Mouse (Mus musculus) ZHBTc4 (cell line): ENCODE measurements around the gene Afap1.

Experiments
- DNase-seq: peaks from one replicate; pipeline ENCODE4 v3.0.0-alpha.2; 2011; ENCODE audit warnings: low read depth, low spot score

The Afap1 gene

GRCm38 (mm10) chr5:35897147-35897546, 4.0 kb downstream of the Afap1 start:
- no peak for DNase-seq

DNA sequence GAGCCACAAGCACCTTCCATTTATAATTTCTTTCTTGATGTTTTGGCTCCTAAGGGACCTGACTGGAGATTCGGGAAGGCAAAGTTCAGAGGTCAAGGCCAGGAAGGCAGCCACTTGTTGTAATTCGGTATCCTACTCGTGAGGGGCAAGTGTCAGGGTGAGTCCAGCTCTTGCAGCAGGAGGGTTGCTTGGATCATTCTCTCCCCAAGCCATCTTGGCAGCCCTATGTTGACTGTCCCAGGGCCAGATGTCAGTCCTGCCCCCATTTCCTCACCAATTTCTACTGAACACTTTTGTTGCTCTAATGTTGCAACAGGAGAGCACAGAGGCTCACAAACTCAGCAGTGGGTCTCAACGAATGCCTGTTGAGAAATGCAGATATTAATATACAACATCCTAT, 5.0 kb downstream of the Afap1 start:
- no peak for DNase-seq

GRCm38 (mm10) chr5:35898994-35899393, 5.9 kb downstream of the Afap1 start:
- DNase-seq, result no peak

DNA sequence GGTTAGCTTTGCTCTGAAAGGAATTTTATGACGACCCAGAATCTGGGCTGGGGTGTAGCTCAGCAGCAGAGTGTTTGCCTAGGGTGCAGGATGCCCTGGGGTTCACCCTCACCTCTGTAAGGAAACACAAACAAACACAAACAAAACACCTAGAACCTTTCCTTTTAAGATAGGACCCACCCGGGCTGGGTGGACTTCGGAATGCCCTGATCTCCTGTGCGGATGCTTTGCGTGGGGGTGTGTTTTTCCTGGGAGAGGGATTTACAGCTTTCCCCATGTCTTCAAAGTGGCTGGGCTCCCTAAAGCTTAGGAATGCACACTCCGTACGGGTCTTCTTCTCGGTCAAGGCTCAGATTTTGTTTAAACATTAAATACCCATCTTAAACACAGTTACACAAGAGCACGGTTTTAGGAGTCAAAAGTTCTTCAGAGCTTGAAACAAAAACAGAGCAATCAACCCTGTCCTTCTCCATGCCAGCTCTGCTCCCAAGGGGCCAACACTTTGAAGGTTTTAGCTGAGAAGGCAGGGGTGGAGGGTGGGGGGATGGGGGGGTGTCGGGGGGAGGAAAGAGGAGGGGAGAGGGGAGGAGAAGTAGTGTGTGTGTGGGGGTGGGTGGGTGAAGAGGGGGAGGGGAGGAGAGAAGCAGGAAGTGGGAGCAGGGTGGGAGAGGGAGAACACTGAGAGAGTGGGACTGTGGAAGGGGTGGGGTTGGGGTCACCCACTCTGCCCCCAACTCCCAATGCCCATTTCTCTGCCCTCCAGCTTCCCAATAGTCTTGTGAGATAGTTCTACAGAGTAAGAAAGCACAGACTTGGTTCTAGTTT, 7.5 kb downstream of the Afap1 start:
- no peak for DNase-seq

DNA sequence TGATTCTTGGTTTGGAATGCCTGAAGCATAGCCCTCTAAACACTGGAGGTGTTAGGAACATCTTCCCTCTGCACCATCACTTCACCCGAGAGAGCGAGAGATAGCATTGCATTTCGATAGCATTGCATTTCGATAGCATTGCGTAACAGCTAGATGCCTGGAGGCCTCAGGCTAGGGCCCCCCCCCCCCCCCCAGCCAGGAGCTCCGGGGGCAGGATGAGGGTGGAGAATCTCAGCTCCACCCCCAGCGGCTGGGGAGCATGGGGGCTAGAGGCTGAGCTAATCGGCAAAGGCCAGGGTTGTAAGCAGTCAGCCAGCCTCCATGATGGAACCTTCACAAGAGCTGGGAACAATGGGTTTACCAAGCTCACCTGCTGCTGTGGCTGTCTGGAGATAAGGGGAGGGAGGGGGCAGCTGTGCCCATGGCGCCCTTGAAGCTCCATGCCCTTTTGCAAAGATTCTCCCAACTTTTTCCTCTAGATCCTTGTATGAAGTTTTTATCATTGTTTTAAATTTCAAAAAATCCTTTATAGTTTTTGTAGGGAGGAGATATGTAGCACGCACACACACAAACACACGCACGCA, 8.2 kb downstream of the Afap1 start:
- DNase-seq, result peak; percentile 71

DNA sequence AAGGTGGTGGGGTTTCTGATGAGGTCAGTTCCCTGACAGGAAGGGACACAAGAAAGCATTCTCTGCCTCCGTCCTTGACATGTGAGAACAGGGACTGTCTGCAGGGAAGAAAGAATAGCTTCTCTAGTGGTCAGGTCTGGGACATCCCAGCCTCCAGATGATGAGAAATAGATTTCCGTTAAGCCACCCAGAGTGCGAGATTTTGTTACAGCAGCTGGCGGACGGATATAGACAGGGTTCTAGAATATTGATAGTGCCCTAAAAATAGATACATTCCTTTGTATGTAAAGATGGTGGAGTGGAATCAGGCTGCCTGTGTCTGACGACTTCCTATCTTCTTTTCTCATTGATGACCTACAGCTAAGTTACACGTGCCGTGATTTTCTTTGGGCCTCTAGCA, 10.3 kb downstream of the Afap1 start:
- no peak for DNase-seq

DNA sequence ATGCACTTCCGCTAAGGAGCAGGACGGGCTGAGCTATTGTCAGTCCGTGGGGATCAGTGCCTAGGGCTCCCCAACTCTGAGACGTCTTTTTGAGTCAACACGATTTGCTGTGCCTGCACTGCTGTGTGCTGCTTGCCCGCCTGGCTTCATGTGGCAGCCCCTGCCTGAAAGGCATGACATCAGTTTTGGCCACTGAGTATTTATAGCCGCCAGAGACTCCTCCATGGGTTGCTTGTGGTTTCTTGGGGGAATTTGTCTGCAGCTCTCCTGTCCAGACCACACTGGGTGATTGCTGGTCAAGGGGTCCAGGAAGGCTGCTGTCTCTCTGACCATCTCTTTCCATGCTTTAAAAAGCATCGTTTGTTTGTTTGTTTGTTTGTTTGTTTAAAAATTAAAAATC, 12.2 kb downstream of the Afap1 start:
- DNase-seq, result no peak

DNA sequence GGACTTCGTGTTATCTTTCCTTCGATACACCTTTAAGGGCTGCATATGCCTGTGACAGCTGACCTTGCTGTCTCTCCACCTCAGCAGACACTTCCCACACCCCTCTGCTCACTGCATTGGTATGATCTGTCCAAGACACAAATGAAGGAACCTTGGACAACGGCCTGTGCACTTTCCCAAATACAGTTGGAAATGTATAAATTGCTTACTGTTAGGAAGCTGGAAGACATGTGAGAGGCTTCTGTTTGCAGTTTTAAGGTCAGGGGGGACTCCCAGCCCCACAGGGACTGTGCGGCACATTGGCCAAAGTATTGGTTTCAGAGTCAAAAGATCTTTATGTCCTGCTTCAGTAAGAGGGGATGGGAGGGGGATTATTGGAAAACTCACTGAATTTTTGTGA, 14.0 kb downstream of the Afap1 start:
- DNase-seq, result no peak

DNA sequence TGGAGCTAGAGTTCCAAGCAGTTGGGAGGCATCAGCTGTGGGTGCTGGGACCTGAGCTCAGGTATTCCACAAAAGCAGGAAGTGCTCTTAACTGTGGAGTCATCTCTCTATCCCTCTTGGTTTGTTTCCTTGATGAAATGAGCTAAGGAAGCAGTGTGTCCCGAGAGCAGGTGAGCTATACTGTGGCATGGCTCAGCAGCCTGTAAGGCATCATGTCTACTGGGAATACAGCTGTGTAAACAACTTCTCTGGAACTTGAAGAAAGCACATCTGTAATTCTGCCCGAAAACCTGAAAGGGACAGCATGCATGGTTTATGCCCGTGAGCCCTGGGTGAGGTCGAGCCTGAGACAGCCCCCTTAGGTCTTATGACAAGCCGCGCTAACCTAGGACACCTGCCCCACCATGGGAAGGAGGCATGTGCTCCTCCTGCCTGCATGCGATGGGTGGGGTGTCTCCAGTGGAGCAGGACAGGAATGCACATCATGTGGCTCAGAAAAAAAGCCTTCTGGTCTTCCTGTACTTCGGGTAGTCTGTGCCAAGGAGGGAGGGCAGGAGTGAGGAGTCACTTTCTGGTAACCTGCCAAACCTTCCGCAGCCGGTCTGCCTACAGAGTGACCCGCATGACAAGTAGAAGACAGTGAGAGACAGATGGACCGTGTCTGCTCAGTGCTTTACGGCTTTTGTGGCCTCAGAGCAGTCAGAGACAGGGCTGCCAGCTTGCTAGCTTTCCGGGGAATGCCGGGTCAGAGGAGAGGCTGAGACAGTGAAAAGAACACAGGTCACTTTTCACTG, 14.7 kb downstream of the Afap1 start:
- peak; percentile 45 for DNase-seq

DNA sequence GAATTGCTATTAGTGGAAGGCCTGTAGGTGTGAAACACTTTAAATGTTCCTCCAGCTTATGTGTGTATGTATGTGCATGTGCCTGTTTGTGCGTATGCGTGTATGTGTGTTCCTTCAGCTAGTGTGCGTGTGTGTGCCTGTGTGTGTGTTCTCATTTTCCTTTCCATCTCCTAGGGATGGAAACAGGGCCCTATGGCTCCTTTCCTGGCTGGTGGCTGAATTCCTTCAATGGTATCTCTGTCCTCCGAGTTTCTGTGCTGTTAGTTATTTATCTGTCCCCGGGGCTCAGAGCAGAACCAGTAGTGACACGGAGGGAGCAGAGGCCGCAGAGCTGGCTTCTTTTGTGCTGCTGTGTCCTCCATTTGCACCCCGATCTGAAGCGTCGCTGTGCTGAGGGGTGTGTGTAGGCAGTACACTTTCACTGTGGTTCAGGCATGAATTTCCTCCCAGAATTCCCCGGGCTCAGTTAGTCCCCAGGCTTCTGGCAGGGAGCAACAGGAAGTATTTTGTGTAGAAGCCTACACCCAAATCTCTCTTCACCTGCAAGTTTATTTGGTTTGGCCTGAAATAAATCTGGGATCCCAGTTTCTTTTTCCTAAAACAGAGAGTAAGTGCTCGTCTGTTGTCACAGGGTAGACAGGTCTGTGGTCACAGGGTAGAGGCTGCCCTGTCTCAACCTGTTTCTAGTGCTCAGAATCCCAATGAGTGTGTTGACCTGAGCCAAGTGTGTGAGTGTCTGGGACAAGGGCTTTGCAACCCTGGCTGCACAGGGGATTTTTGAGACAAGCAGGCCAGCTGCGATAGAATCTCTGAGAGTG, 15.7 kb downstream of the Afap1 start:
- peak; percentile 30 for DNase-seq

- no peak for DNase-seq
Measured at GRCm38 (mm10) chr5:35915629-35916300, 22.6 kb downstream of the Afap1 start.

- no peak for DNase-seq
Measured at GRCm38 (mm10) chr5:35916666-35917065, 23.5 kb downstream of the Afap1 start.

DNA sequence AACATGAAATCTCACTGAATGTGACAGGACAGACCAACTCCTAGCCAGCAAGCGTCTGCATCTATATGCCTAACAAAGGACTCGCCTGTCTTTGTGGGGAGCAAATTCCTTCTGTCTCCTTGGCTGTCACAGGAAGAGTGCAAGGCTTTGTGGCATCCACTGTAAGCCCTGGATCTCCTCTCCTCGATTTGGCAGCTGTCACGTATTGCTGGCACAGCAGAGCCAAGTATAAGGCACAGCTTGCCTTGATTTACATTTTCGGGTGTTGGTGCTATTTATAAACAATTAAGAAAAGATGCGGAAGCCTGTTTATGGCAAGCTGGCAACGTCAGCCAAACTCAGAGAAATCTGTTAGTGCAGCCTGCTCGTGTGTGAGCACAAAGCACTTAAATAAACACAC, 25.3 kb downstream of the Afap1 start:
- DNase-seq, result peak; percentile 26

DNA sequence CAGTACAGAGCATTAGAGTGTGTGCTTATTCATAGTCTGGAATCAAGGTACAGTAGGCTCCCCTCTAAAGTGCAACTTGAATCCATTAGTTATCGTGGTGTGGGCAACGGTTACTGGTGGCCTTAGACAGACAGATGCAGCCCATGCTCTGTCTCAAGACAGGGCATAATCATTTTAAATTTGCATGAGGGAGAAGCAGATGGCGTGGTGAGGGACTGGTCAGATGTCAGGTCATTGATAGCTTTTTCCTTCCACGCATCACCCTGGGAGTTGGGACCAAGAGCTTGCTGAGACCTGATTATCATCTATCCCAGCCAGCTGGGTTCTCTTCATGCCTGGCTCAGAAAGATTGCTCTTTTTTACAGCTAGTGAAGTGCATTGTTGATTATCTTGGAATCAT, 27.0 kb downstream of the Afap1 start:
- no peak for DNase-seq

GRCm38 (mm10) chr5:35920557-35920956, 27.4 kb downstream of the Afap1 start:
- DNase-seq, result no peak

GRCm38 (mm10) chr5:35921141-35921540, 28.0 kb downstream of the Afap1 start:
- no peak for DNase-seq

- DNase-seq, result no peak
Measured at GRCm38 (mm10) chr5:35921595-35922254, 28.6 kb downstream of the Afap1 start.

- DNase-seq, result no peak
Measured at GRCm38 (mm10) chr5:35923448-35923847, 30.3 kb downstream of the Afap1 start.

DNA sequence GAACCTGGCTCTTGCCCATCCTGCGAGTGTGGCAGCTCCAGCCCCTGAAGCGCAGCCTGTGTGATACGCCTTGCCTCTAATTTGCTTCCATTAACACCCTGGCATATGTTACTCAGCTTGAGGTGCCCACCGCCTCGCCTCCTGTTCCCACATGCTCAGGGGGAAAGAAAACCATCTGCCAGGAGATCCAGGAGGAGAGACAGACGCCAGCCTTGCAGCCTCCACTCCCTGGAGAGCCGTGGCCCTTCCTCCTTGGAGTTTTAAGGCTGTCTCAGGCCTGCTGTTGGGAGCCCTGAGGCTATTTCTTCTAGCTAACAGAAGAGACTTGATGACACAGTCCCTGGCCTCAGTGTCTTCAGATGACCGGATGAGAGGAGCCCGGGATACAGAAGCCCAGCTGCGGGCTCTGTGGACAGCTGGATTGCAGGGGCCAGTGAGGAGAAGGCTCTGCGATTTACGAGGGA, 32.1 kb downstream of the Afap1 start:
- DNase-seq, result no peak

GRCm38 (mm10) chr5:35926511-35926910, 33.4 kb downstream of the Afap1 start:
- no peak for DNase-seq

DNA sequence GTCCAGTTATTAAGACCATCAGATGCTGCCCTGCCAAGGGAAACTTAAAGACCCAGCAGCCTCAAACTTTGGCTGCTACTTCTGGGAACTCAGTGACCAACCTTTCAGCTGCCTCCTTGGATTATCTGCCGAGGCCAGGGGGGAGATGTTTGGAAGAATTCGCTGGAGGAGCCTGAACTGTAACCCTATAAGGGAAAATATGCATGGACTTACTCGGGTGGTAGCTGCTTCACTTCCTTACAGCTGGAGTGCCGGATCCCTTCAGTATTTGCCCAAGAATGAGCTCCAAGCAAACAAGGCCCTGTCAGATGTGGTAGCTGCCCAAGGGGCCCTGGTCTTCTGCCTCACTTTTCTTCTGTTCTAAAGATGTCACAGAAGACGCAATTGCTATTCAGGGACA, 38.2 kb downstream of the Afap1 start:
- no peak for DNase-seq
